Mouse (Mus musculus): ENCODE data around the gene Ppm1e.

GRCm38 (mm10) chr11:87295636-87296035, 63.2 kb downstream of the Ppm1e start:
- TF ChIP-seq GATA1 (IDR thresholded peaks at IDR 0.05; ENCODE audit: borderline replicate concordance, low read length) (no peak), FLI1 (IDR thresholded peaks at IDR 0.05; ENCODE audit: low read length) (no peak)

Data from megakaryocyte, embryonic 14.5 days (primary cell).